Mouse (Mus musculus): ENCODE measurements around the gene Patl2.

DNA sequence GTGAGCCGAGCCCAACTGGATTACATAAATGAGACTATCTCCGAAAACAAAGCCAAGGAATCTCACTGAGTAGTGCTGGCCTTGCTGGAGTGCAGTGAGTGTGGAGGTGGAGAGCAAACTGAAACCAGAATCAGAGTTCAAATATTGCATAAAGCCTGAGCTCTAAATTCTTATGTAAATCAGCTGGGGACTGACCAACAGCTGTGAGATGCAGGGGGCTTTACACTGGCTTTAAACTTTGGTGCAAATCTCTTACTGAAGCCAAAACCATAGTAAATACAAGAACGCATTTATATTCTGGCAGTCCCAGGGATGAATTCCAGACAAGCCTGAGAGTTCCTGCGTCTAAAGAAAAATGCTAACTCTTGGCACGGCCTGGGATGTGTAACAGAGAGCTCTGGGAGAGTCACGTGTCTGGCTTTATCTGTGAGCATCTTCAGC, 27.6 kb downstream of the Patl2 start:
- TF ChIP-seq CTCF (IDR thresholded peaks at IDR 0.05; ENCODE audit: low read depth): no peak
- TF ChIP-seq EP300 (IDR thresholded peaks at IDR 0.05; ENCODE audit: low read depth): no peak
